Mouse (Mus musculus) neural tube, embryonic 12.5 days (tissue): ENCODE data around the gene Tmem44. TPM values are rescaled to one million over a fixed set of nuclear protein-coding genes. Genes with fewer than 3 reads are reported as not detected.

Source experiments
- ATAC-seq: fragments of 200-750 bp; cut with Nextera tagmentation; 2 replicates; pipeline ENCODE4 v1.8.0; 2017; ENCODE audit warnings: low read depth, mild to moderate bottlenecking, moderate TSS enrichment, moderate library complexity; ENCODE audit not compliant: low FRiP score
- H3K27ac ChIP-seq: fragments of 300-500 bp; sonication (generic); 2 replicates; pipeline ENCODE4 v1.5.1; 2016
- H3K27me3 ChIP-seq: fragments of 300-500 bp; sonication (generic); replicated peaks from 2 replicates; pipeline ENCODE4 v1.6.1; 2016; ENCODE audit warnings: mild to moderate bottlenecking
- H3K36me3 ChIP-seq: fragments of 300-500 bp; sonication (generic); 2 replicates; pipeline ENCODE4 v1.6.1; 2016; ENCODE audit warnings: mild to moderate bottlenecking
- H3K4me1 ChIP-seq: fragments of 300-500 bp; sonication (generic); 2 replicates; pipeline ENCODE4 v1.6.1; 2016
- H3K4me2 ChIP-seq: fragments of 300-500 bp; sonication (generic); replicated peaks from 2 replicates; pipeline ENCODE4 v1.6.1; 2016; ENCODE audit warnings: mild to moderate bottlenecking
- H3K4me3 ChIP-seq: fragments of 300-500 bp; sonication (generic); 2 replicates; pipeline ENCODE4 v1.5.1; 2016
- H3K9ac ChIP-seq: fragments of 300-500 bp; sonication (generic); 2 replicates; pipeline ENCODE4 v1.6.1; 2016; ENCODE audit warnings: mild to moderate bottlenecking
- H3K9me3 ChIP-seq: fragments of 300-500 bp; sonication (generic); 2 replicates; pipeline ENCODE4 v1.6.1; 2016; ENCODE audit warnings: mild to moderate bottlenecking
- WGBS: fragments of 180-500 bp; shearing (Covaris S2); methylation state at CpG from one replicate; pipeline ENCODE4 v1.1.7; 2016; 5-methylcytosine and 5-hydroxymethylcytosine counted together
- polyA plus RNA-seq: library from polyadenylated mRNA; unstranded; fragments of >200 nt; fragmentation: Nextera tagmentation; extraction: Ambion mirVana; gene quantifications from 2 replicates; pipeline ENCODE4 v1.2.1, GENCODE M21; 2016

Gene Tmem44
- polyA plus RNA-seq = 60.8 and 61.7 TPM in 2 replicates

DNA sequence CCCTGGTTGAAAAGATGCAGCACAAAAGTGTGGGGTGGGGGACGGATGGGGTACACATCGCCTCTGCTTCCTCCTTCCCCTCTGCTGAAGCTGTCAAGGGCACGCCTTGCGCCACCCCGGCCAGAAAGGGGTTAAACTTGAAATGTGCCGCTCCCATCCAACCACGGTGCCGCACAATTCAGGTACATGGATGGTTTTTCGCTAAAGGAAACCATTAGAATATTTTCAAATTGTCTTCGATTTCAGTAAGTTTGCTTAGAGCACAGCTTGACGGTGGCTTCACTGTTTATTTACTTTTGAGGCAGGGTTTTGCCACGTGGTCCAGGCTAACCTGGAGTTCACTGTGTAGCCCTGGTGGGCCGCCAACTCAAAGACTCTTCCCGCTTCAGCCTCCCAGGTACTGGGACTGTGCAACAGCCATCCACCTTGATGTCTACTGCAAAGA lies at the start of gene Tmem44:
TSS of gene Tmem44 (minus strand) at position 95 of the 445 bp plus-strand sequence.
- 7% methylated on average over 14 of the region's 14 CpGs for WGBS
- Histone ChIP-seq H3K9me3 (peaks cover 13% of the 10 kb centered on the region), H3K27me3 (no peaks in the 10 kb centered on the region), H3K36me3 (peaks cover 12% of the 10 kb centered on the region), H3K4me2 (peak within 1 kb of the TSS; percentile 72), H3K4me1 (peaks cover 20% of the 10 kb centered on the region; the same call in 1 of the 2 replicates), H3K27ac (no peak within 1 kb of the TSS), H3K9ac (peak within 1 kb of the TSS; percentile 87), H3K4me3 (peak within 1 kb of the TSS; percentile 77)
- ATAC-seq = peak; percentile 54

GRCm38 (mm10) chr16:30599491-30600268 lies 49.0 kb upstream of the Tmem44 start, which contains the start of gene Fam43a:
Fam43a (plus strand) TSS chr16:30599723.
- peak within 1 kb of the TSS; percentile 94 for H3K4me2 ChIP-seq
- peak; percentile 68 for ATAC-seq
- peaks cover 18% of the 10 kb centered on the region for H3K27me3 ChIP-seq
- H3K4me3 ChIP-seq = peak within 1 kb of the TSS; percentile 64
- peak within 1 kb of the TSS; percentile 79 for H3K9ac ChIP-seq
- 0 out of 2 replicates have a peak within 1 kb of the TSS, but pooled peaks have one; percentile 20 for H3K27ac ChIP-seq
- peaks cover 37% of the 10 kb centered on the region for H3K4me1 ChIP-seq
- no peaks in the 10 kb centered on the region for H3K36me3 ChIP-seq
- no peaks in the 10 kb centered on the region for H3K9me3 ChIP-seq
- WGBS = under 1% methylated on average over 63 of the region's 63 CpGs

GRCm38 (mm10) chr16:30596959-30597681 lies 46.5 kb upstream of the Tmem44 start:
- peak; percentile 52 for ATAC-seq
- peaks cover 17% of the 10 kb centered on the region for H3K27me3 ChIP-seq
- H3K9ac ChIP-seq = no peak overlapping the region

DNA sequence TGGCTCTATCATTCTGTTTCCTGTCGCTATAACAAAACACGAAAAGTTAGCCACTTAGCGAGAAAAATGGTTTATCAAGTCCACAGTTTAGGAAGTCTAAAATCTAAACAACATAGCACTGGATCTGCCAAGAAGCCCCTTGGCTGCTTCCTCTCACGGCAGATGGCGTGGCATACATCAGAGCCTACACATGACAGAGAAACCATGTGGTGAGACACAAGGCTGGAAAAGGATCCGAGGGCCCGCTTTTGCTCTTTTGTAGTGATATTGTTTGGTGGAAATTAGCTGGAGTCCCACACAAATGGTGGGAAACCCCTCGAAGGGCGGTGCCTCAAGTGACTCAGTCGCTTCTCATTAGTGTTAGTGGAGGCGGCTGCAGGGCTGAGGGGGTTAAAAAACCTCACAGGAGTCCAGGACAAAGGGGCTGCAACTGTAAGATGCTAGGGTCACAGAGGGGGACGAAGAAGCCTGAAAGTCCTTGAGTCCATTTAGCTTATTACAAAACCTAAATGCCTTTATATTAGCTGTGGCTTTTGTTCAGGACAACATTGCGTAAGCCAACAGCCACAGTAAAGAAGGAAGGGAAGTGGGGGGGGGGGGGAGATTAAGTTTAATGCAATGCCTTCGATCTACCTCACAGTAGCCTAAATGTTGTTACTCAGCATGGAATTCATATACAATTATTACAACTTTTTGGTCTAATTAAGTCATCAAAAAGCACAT lies 45.4 kb upstream of the Tmem44 start:
- Histone ChIP-seq H3K4me1 (peaks cover 16% of the 10 kb centered on the region), H3K36me3 (no peaks in the 10 kb centered on the region), H3K27ac (no peak overlapping the region), H3K4me2 (no peak overlapping the region), H3K4me3 (no peak overlapping the region), H3K9me3 (no peaks in the 10 kb centered on the region), H3K27me3 (peaks cover 8% of the 10 kb centered on the region), H3K9ac (no peak overlapping the region)
- no peak for ATAC-seq
- 66% methylated on average over 14 of the region's 14 CpGs for WGBS

More at GRCm38 (mm10) chr16:30596959-30597681, 46.5 kb upstream of the Tmem44 start:
- Histone ChIP-seq H3K36me3 (no peaks in the 10 kb centered on the region), H3K4me3 (no peak overlapping the region), H3K4me1 (peaks cover 27% of the 10 kb centered on the region), H3K4me2 (peak overlapping the region; percentile 49), H3K9me3 (no peaks in the 10 kb centered on the region), H3K27ac (no peak overlapping the region)
- 13% methylated on average over 16 of the region's 16 CpGs for WGBS

GRCm38 (mm10) chr16:30595356-30595755 lies 44.7 kb upstream of the Tmem44 start:
- peaks cover 2% of the 10 kb centered on the region; the same call in 1 of the 2 replicates for H3K27me3 ChIP-seq
- peaks cover 10% of the 10 kb centered on the region; the same call in 1 of the 2 replicates for H3K4me1 ChIP-seq
- 48% methylated on average over 3 of the region's 3 CpGs for WGBS
- H3K36me3 ChIP-seq = no peaks in the 10 kb centered on the region
- no peaks in the 10 kb centered on the region for H3K9me3 ChIP-seq
- H3K9ac ChIP-seq = no peak overlapping the region
- no peak overlapping the region for H3K4me2 ChIP-seq
- H3K27ac ChIP-seq = no peak overlapping the region
- no peak overlapping the region for H3K4me3 ChIP-seq
- ATAC-seq = no peak

DNA sequence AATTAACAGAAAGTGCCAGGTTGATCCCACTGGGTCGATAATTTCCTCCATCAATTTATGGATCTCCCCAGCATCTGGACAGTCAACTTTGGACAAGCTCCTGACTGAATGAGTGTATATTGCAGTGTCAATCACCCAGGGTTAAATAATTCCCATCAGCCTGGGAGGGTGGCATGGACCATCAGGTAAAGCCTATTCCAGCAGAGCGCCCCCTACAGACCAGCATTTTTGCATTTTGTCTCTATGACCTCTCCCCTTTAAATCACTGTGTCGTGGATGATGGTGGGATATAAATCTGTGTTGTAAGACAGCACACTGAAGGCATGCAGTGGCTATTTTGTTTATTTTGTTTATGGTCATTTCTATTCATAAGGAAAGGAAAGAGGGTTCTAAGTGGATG lies 41.3 kb upstream of the Tmem44 start:
- no peak overlapping the region for H3K4me2 ChIP-seq
- H3K4me1 ChIP-seq = peaks cover 8% of the 10 kb centered on the region; the same call in 1 of the 2 replicates
- no peak overlapping the region for H3K27ac ChIP-seq
- no peaks in the 10 kb centered on the region for H3K36me3 ChIP-seq
- WGBS = 41% methylated on average over 3 of the region's 3 CpGs
- H3K9ac ChIP-seq = no peak overlapping the region
- no peaks in the 10 kb centered on the region for H3K9me3 ChIP-seq
- no peak for ATAC-seq
- H3K4me3 ChIP-seq = no peak overlapping the region
- no peaks in the 10 kb centered on the region; the same call in 1 of the 2 replicates for H3K27me3 ChIP-seq

GRCm38 (mm10) chr16:30590264-30591209 lies 39.9 kb upstream of the Tmem44 start:
- H3K4me3 ChIP-seq = no peak overlapping the region
- no peak overlapping the region for H3K9ac ChIP-seq
- H3K27me3 ChIP-seq = no peaks in the 10 kb centered on the region; the same call in 1 of the 2 replicates
- no peak for ATAC-seq
- no peak overlapping the region for H3K27ac ChIP-seq
- peaks cover 10% of the 10 kb centered on the region; the same call in 1 of the 2 replicates for H3K4me1 ChIP-seq
- H3K9me3 ChIP-seq = no peaks in the 10 kb centered on the region
- 48% methylated on average over 7 of the region's 7 CpGs for WGBS
- H3K36me3 ChIP-seq = peaks cover 1% of the 10 kb centered on the region; the same call in 1 of the 2 replicates
- H3K4me2 ChIP-seq = no peak overlapping the region

GRCm38 (mm10) chr16:30587494-30588327 lies 37.1 kb upstream of the Tmem44 start, which contains the start of gene Lsg1:
Lsg1 (minus strand) TSS chr16:30587592.
- peaks cover 28% of the 10 kb centered on the region for H3K36me3 ChIP-seq
- peak within 1 kb of the TSS; percentile 93 for H3K4me2 ChIP-seq
- peak within 1 kb of the TSS; percentile 79 for H3K4me3 ChIP-seq
- H3K27ac ChIP-seq = no peak within 1 kb of the TSS
- H3K9me3 ChIP-seq = no peaks in the 10 kb centered on the region
- H3K4me1 ChIP-seq = peaks cover 10% of the 10 kb centered on the region; the same call in 1 of the 2 replicates
- peak within 1 kb of the TSS; percentile 68 for H3K9ac ChIP-seq
- ATAC-seq = peak; percentile 96
- H3K27me3 ChIP-seq = no peaks in the 10 kb centered on the region
- 3% methylated on average over 35 of the region's 35 CpGs for WGBS

DNA sequence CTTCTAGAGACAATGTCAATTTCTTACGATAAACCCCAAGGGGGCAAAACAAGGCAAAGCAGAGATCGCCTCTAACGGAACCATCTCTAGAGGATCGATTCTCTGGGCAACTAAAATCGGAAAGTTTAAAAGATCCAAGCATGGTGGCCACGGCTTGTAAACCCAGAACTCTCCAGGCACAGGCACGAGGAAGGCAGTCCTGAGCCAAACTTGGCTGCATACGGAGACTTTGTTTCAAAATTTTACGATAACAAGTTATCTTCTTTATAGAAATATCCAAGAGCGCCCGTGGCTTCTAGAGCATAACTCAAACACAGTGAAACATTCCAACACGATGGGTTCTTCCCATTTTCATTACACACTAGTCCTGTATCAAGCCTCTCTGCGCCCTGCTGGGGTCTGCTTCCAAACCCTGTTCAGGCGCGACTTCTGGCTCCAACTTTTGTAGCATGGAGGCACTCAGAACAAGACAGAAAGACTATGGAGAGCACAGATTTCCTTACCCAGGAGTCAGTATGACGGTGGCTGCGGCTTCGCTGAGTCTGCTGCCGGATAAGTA lies 36.4 kb upstream of the Tmem44 start:
- peak overlapping the region; percentile 93 for H3K4me2 ChIP-seq
- no peak overlapping the region for H3K27ac ChIP-seq
- peaks cover 10% of the 10 kb centered on the region; the same call in 1 of the 2 replicates for H3K4me1 ChIP-seq
- no peak for ATAC-seq
- peak overlapping the region; percentile 79 for H3K4me3 ChIP-seq
- H3K9ac ChIP-seq = peak overlapping the region; percentile 68
- no peaks in the 10 kb centered on the region for H3K27me3 ChIP-seq
- 4% methylated on average over 19 of the region's 19 CpGs for WGBS
- H3K9me3 ChIP-seq = no peaks in the 10 kb centered on the region
- H3K36me3 ChIP-seq = peaks cover 35% of the 10 kb centered on the region

DNA sequence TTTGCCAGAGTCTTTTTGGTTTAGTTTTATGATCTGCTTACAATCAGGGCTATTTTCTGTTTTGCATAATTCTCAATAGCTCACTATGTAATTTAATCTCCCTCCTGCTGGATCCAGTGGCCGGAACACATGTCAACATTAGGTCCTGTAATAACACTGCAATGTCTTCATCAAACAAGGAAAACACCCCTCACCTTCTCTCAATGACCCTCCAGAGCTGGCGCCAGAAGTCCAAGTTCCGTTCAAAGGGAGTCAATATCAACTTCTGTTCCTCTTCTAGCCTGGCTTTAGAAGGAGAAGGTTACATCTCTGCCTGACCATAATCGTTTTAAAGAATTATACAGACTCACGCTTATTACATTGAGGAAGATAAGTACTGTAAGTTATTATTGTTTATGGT lies 30.1 kb upstream of the Tmem44 start:
- Histone ChIP-seq H3K27ac (no peak overlapping the region), H3K4me1 (no peaks in the 10 kb centered on the region), H3K9ac (no peak overlapping the region), H3K27me3 (no peaks in the 10 kb centered on the region), H3K9me3 (no peaks in the 10 kb centered on the region), H3K4me3 (no peak overlapping the region), H3K4me2 (no peak overlapping the region), H3K36me3 (peaks cover 96% of the 10 kb centered on the region)
- ATAC-seq = no peak
- 89% methylated on average over 5 of the region's 5 CpGs for WGBS
